9 mouse cellular contexts compared by ENCODE assay signal in genomic region chr6:142519110-142519509, GRCm38 (mm10). TPM values are rescaled to one million over a fixed set of nuclear protein-coding genes. Genes with fewer than 3 reads are reported as not detected.
DNase-seq lines count a peak whose midpoint lies in the region; ATAC-seq lines count a peak whose summit lies in the region.
"Had no signal": no experiment of that assay in that cellular context is flagged by ENCODE, and none has a peak within 500 bp of the region (broad histone marks: within the 10 kb centered on the region; RNA-seq: fewer than 3 reads in every experiment).

No protein-coding gene starts in this region.

- H3K4me1 ChIP-seq in hindbrain, embryonic 15.5 days (replicated peaks), result no peaks in the 10 kb centered on the region
- no peaks in the 10 kb centered on the region for H3K4me1 ChIP-seq in heart, embryonic 11.5 days (ENCODE audit: control insufficient read depth, insufficient read depth, low read length)
- H3K4me1 ChIP-seq: liver, embryonic 13.5 days had no signal

- no peak overlapping the region for H3K4me3 ChIP-seq in hindbrain, embryonic 15.5 days
- H3K4me3 ChIP-seq in heart, embryonic 11.5 days (ENCODE audit: low read depth, low read length), result no peak overlapping the region
- H3K4me3 ChIP-seq: liver, embryonic 13.5 days had no signal

- no peak overlapping the region for H3K9ac ChIP-seq in hindbrain, embryonic 15.5 days
- no peak overlapping the region for H3K9ac ChIP-seq in heart, embryonic 11.5 days (ENCODE audit: low read depth, low read length)
- H3K9ac ChIP-seq: liver, embryonic 13.5 days had no signal

- peak; percentile 32 for DNase-seq in gastrocnemius, adult 18-20 months (ENCODE audit: low spot score)
- DNase-seq in gastrocnemius, postnatal 4 days (ENCODE audit: low spot score in 2 of 2), result no peak
- peak; percentile 60 for DNase-seq in CD4-positive, CD25-positive, alpha-beta regulatory T cell, adult 2 months (ENCODE audit: low read depth, low spot score)
- peak; percentile 50 to 75 for DNase-seq in cerebellum, postnatal 10 days
- peak; percentile 77 for DNase-seq in mesoderm, embryonic 11.5 days (ENCODE audit: low read depth, low spot score)
- DNase-seq in thymus, postnatal 25 days, result peak; percentile 36
- DNase-seq: liver, embryonic 13.5 days had no signal

- WGBS in hindbrain, embryonic 15.5 days, result 13% methylated on average over 6 of the region's 6 CpGs
- 10% methylated on average over 6 of the region's 6 CpGs for WGBS in heart, embryonic 11.5 days (ENCODE audit: insufficient replicate concordance)

- H3K36me3 ChIP-seq in hindbrain, embryonic 15.5 days, result no peaks in the 10 kb centered on the region
- no peaks in the 10 kb centered on the region for H3K36me3 ChIP-seq in heart, embryonic 11.5 days (ENCODE audit: control insufficient read depth, insufficient read depth, low read length)
- H3K36me3 ChIP-seq: liver, embryonic 13.5 days had no signal

- H3K27ac ChIP-seq in hindbrain, embryonic 15.5 days (replicated peaks), result no peak overlapping the region
- no peak overlapping the region for H3K27ac ChIP-seq in heart, embryonic 11.5 days (ENCODE audit: low read depth, low read length)
- H3K27ac ChIP-seq: liver, embryonic 13.5 days had no signal

- no peak overlapping the region for H3K4me2 ChIP-seq in hindbrain, embryonic 15.5 days
- H3K4me2 ChIP-seq in heart, embryonic 11.5 days, result no peak overlapping the region
- H3K4me2 ChIP-seq: liver, embryonic 13.5 days had no signal

- no peaks in the 10 kb centered on the region for H3K27me3 ChIP-seq in hindbrain, embryonic 15.5 days
- H3K27me3 ChIP-seq in heart, embryonic 11.5 days (ENCODE audit: control insufficient read depth, insufficient read depth, low read length), result peaks cover 4% of the 10 kb centered on the region; the same call in 1 of the 2 replicates
- H3K27me3 ChIP-seq: liver, embryonic 13.5 days had no signal

- peak; percentile 50; the same call in 1 of the 2 replicates for ATAC-seq in hindbrain, embryonic 15.5 days (ENCODE audit: low FRiP score, low read depth)
- ATAC-seq in heart, embryonic 11.5 days (replicated peaks; ENCODE audit: insufficient number of reproducible peaks, low FRiP score, low TSS enrichment), result no peak

- H3K9me3 ChIP-seq in hindbrain, embryonic 15.5 days, result no peaks in the 10 kb centered on the region
- H3K9me3 ChIP-seq in heart, embryonic 11.5 days (replicated peaks; ENCODE audit: control insufficient read depth, low read length), result no peaks in the 10 kb centered on the region
- H3K9me3 ChIP-seq: liver, embryonic 13.5 days had no signal

RNA-seq across cellular contexts. Expression of gene Ldhb, which starts 11.4 kb away (rescaled TPM):
- total RNA-seq in gastrocnemius, adult 18-20 months (2021), result 100 to 1,000 TPM; 379 to 613 TPM
- 100 to 1,000 TPM; 162 to 170 TPM for total RNA-seq in gastrocnemius, postnatal 4 days (2021)
- 477 and 483 TPM in 2 replicates for polyA plus RNA-seq in hindbrain, embryonic 15.5 days (2015; fragmentation: Nextera tagmentation; extraction: Ambion mirVana)
- polyA plus RNA-seq in heart, embryonic 11.5 days (2014; fragmentation: Nextera tagmentation; extraction: Ambion mirVana), result 651 and 686 TPM in 2 replicates

RNA-seq across cellular contexts. Expression of gene Gys2, which starts 46.2 kb away (rescaled TPM):
- under 1 TPM in 1 of 2 experiments, not detected in 1; 0.21 TPM for total RNA-seq in gastrocnemius, adult 18-20 months (2021)
- total RNA-seq in gastrocnemius, postnatal 4 days (2021), result under 1 TPM in 1 of 2 experiments, not detected in 1; 0.23 TPM
- polyA plus RNA-seq in hindbrain, embryonic 15.5 days (2015; fragmentation: Nextera tagmentation; extraction: Ambion mirVana), result not detected in 2 replicates
- 0.36 TPM in 1 of 2 replicates, not detected in the other for polyA plus RNA-seq in heart, embryonic 11.5 days (2014; fragmentation: Nextera tagmentation; extraction: Ambion mirVana)

RNA-seq across cellular contexts. Expression of gene Kcnj8, which starts 52.3 kb away (rescaled TPM):
- 1 to 10 TPM; 4.3 to 7.4 TPM for total RNA-seq in gastrocnemius, adult 18-20 months (2021)
- total RNA-seq in gastrocnemius, postnatal 4 days (2021), result 10 to 100 TPM; 21.0 to 21.2 TPM
- 12.5 and 13.6 TPM in 2 replicates for polyA plus RNA-seq in hindbrain, embryonic 15.5 days (2015; fragmentation: Nextera tagmentation; extraction: Ambion mirVana)
- polyA plus RNA-seq in heart, embryonic 11.5 days (2014; fragmentation: Nextera tagmentation; extraction: Ambion mirVana), result 2.2 and 3.0 TPM in 2 replicates

Comparison
In these comparisons a context has a peak if more than half of its experiments do, and no peak if none do; other contexts are left out.
1. DNase-seq: peak in gastrocnemius, adult 18-20 months (single experiment), CD4-positive, CD25-positive, alpha-beta regulatory T cell, adult 2 months (single experiment), cerebellum, postnatal 10 days (2 of 2), mesoderm, embryonic 11.5 days (single experiment) and thymus, postnatal 25 days (single experiment); none in gastrocnemius, postnatal 4 days (0 of 2).